ENCODE assay signal across 30 mouse cellular contexts in the genomic region with DNA sequence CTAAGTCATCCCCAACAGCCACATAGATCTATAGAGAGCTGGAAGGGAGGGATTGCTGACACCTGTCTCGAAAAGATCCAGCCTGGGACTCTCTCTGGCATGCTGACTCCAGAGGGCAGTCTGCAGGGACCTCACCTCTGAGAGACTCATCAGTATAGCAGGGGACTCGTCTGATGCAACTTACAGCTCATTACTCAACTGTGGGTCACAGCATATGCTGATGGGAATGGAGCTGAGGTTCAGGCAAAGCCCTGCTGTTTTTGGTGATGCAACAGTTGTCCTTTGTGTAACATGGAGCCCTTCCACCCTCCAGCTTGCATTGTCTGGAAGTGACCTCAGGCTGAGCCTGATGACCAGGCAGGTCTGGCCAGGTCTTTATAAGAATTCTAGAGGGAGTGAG.
DNase-seq lines count a peak whose midpoint lies in the region; ATAC-seq and TF ChIP-seq lines count a peak whose summit lies in the region.
"Had no signal": no experiment of that assay in that cellular context is flagged by ENCODE, and none has a peak within 500 bp of the region (broad histone marks: within the 10 kb centered on the region; RNA-seq: fewer than 3 reads in every experiment).

No protein-coding gene starts in this region.

- no peaks in the 10 kb centered on the region for H3K27me3 ChIP-seq in liver, postnatal 0 days (ENCODE audit: insufficient read depth, low read length)
- no peaks in the 10 kb centered on the region; the same call in 1 of the 2 replicates for H3K27me3 ChIP-seq in liver, embryonic 11.5 days (replicated peaks; ENCODE audit: control insufficient read depth, insufficient read depth, low read length)
- peaks cover 68% of the 10 kb centered on the region for H3K27me3 ChIP-seq in kidney, embryonic 14.5 days (ENCODE audit: control insufficient read depth, insufficient read depth, low read length)
- H3K27me3 ChIP-seq: embryonic facial prominence, embryonic 13.5 days; hindbrain, embryonic 12.5 days; intestine, embryonic 15.5 days; liver, embryonic 13.5 days; lung, embryonic 15.5 days; midbrain, embryonic 15.5 days had no signal

- no peaks in the 10 kb centered on the region for H3K36me3 ChIP-seq in liver, postnatal 0 days (replicated peaks; ENCODE audit: insufficient read depth, low read length)
- H3K36me3 ChIP-seq in liver, embryonic 11.5 days (ENCODE audit: control insufficient read depth, insufficient read depth, low read length), result no peaks in the 10 kb centered on the region
- no peaks in the 10 kb centered on the region for H3K36me3 ChIP-seq in kidney, embryonic 14.5 days (ENCODE audit: control insufficient read depth, insufficient read depth, low read length)
- H3K36me3 ChIP-seq: embryonic facial prominence, embryonic 13.5 days; G1E; heart, embryonic 10.5 days; hindbrain, embryonic 12.5 days; intestine, embryonic 15.5 days; limb, embryonic 12.5 days; liver, embryonic 13.5 days; lung, embryonic 15.5 days; midbrain, embryonic 10.5 days; midbrain, embryonic 15.5 days had no signal

- 33% methylated on average over 2 of the region's 2 CpGs for WGBS in liver, postnatal 0 days (ENCODE audit: insufficient replicate concordance)
- WGBS in liver, embryonic 11.5 days, result 48% methylated on average over 2 of the region's 2 CpGs
- 52% methylated on average over 2 of the region's 2 CpGs for WGBS in kidney, embryonic 14.5 days

- H3K4me1 ChIP-seq in liver, postnatal 0 days (ENCODE audit: insufficient read depth), result peaks cover 3% of the 10 kb centered on the region; the same call in 1 of the 2 replicates
- H3K4me1 ChIP-seq in liver, embryonic 11.5 days (replicated peaks; ENCODE audit: control insufficient read depth, insufficient read depth, low read length), result no peaks in the 10 kb centered on the region
- 0 out of 2 replicates have a peak, but pooled peaks cover 5% of the 10 kb centered on the region for H3K4me1 ChIP-seq in kidney, embryonic 14.5 days (ENCODE audit: control insufficient read depth, insufficient read depth, low read length)
- H3K4me1 ChIP-seq: liver, embryonic 13.5 days; lung, embryonic 15.5 days; midbrain, embryonic 15.5 days had no signal

- DNase-seq in liver, postnatal 0 days, result no peak
- DNase-seq in liver, embryonic 11.5 days (ENCODE audit: low spot score), result no peak
- DNase-seq in MN1 (ENCODE audit: low spot score), result peak; percentile 22
- no peak for DNase-seq in frontal cortex, adult 2 months (ENCODE audit: extremely low spot score in 1 of 2, low spot score in 1 of 2)
- DNase-seq in kidney, adult 9 months, result no peak
- DNase-seq: adrenal gland, adult 2 months; adrenal gland, postnatal 36 days; cerebellum, adult 18-20 months; heart, postnatal 36 days; kidney, adult 2 months; kidney, postnatal 10 days; layer of hippocampus, adult 9-11 months; liver, embryonic 13.5 days; lung, postnatal 4 days; right cerebral cortex, postnatal 4 days; thymus, adult 2 months; thymus, postnatal 4 days had no signal

- no peak for TF ChIP-seq CTCF in liver, postnatal 0 days (IDR thresholded peaks at IDR 0.05; ENCODE audit: low read depth)

- H3K27ac ChIP-seq in liver, postnatal 0 days (ENCODE audit: low read depth), result no peak overlapping the region
- H3K27ac ChIP-seq in liver, embryonic 11.5 days (ENCODE audit: low read depth, low read length), result no peak overlapping the region
- H3K27ac ChIP-seq in kidney, embryonic 14.5 days (ENCODE audit: low read depth, low read length), result no peak overlapping the region
- H3K27ac ChIP-seq: embryonic facial prominence, embryonic 13.5 days; heart, embryonic 10.5 days; hindbrain, embryonic 12.5 days; hindbrain, postnatal 0 days; intestine, embryonic 15.5 days; limb, embryonic 12.5 days; liver, embryonic 13.5 days; lung, embryonic 15.5 days; midbrain, embryonic 10.5 days; midbrain, embryonic 15.5 days had no signal

- no peaks in the 10 kb centered on the region for H3K9me3 ChIP-seq in liver, postnatal 0 days (ENCODE audit: low read length)
- no peaks in the 10 kb centered on the region for H3K9me3 ChIP-seq in liver, embryonic 11.5 days (ENCODE audit: control insufficient read depth, low read length)
- H3K9me3 ChIP-seq in kidney, embryonic 14.5 days (ENCODE audit: control insufficient read depth, low read length), result no peaks in the 10 kb centered on the region
- H3K9me3 ChIP-seq: embryonic facial prominence, embryonic 13.5 days; G1E; heart, embryonic 10.5 days; hindbrain, embryonic 12.5 days; intestine, embryonic 15.5 days; limb, embryonic 12.5 days; liver, embryonic 13.5 days; lung, embryonic 15.5 days; midbrain, embryonic 10.5 days; midbrain, embryonic 15.5 days had no signal

- H3K4me2 ChIP-seq in liver, postnatal 0 days (ENCODE audit: low read depth, low read length), result no peak overlapping the region
- H3K4me2 ChIP-seq in liver, embryonic 11.5 days, result no peak overlapping the region
- no peak overlapping the region for H3K4me2 ChIP-seq in kidney, embryonic 14.5 days (replicated peaks; ENCODE audit: low read depth, low read length)
- H3K4me2 ChIP-seq: embryonic facial prominence, embryonic 13.5 days; hindbrain, embryonic 12.5 days; intestine, embryonic 15.5 days; limb, embryonic 12.5 days; liver, embryonic 13.5 days; lung, embryonic 15.5 days; midbrain, embryonic 15.5 days had no signal

- TF ChIP-seq EP300 in liver, postnatal 0 days (IDR thresholded peaks at IDR 0.05; ENCODE audit: low read depth), result no peak

- H3K9ac ChIP-seq in liver, postnatal 0 days (replicated peaks), result no peak overlapping the region
- no peak overlapping the region for H3K9ac ChIP-seq in liver, embryonic 11.5 days (ENCODE audit: low read depth, low read length)
- H3K9ac ChIP-seq in kidney, embryonic 14.5 days (ENCODE audit: low read depth, low read length), result no peak overlapping the region
- H3K9ac ChIP-seq: embryonic facial prominence, embryonic 13.5 days; hindbrain, embryonic 12.5 days; intestine, embryonic 15.5 days; limb, embryonic 12.5 days; liver, embryonic 13.5 days; lung, embryonic 15.5 days; midbrain, embryonic 15.5 days had no signal

- ATAC-seq in liver, postnatal 0 days, result peak; percentile 89
- ATAC-seq in liver, embryonic 11.5 days (replicated peaks; ENCODE audit: low FRiP score), result no peak
- peak; percentile 61 for ATAC-seq in granulocyte monocyte progenitor cell, adult 5-6 weeks (replicated peaks; ENCODE audit: poor library complexity, severe bottlenecking)
- ATAC-seq in kidney, embryonic 14.5 days (ENCODE audit: low FRiP score, low TSS enrichment), result no peak
- ATAC-seq: forebrain, embryonic 16.5 days; hindbrain, postnatal 0 days; intestine, embryonic 15.5 days; midbrain, embryonic 15.5 days had no signal

- no peak overlapping the region for H3K4me3 ChIP-seq in liver, postnatal 0 days (ENCODE audit: low read depth, low read length)
- no peak overlapping the region for H3K4me3 ChIP-seq in liver, embryonic 11.5 days (ENCODE audit: low read depth, low read length)
- H3K4me3 ChIP-seq in kidney, embryonic 14.5 days (ENCODE audit: low read length), result no peak overlapping the region
- H3K4me3 ChIP-seq: embryonic facial prominence, embryonic 13.5 days; heart, embryonic 10.5 days; hindbrain, embryonic 12.5 days; intestine, embryonic 15.5 days; limb, embryonic 12.5 days; liver, embryonic 13.5 days; lung, embryonic 15.5 days; midbrain, embryonic 10.5 days; midbrain, embryonic 15.5 days had no signal

Comparison
In these comparisons a context has a peak if more than half of its experiments do, and no peak if none do; other contexts are left out.
1. ATAC-seq: peak in liver, postnatal 0 days (single experiment) and granulocyte monocyte progenitor cell, adult 5-6 weeks (single experiment); none in liver, embryonic 11.5 days (single experiment) and kidney, embryonic 14.5 days (single experiment).